Mouse (Mus musculus) urinary bladder, postnatal 4 days (tissue): Measurements from ENCODE around the gene Sec24c.

Experiments
- DNase-seq, 2 experiments: peaks; one replicate each; pipeline ENCODE4 v3.0.0; 2021 to 2022; ENCODE audit warnings: low spot score in 2 of 2

Gene Sec24c

DNA sequence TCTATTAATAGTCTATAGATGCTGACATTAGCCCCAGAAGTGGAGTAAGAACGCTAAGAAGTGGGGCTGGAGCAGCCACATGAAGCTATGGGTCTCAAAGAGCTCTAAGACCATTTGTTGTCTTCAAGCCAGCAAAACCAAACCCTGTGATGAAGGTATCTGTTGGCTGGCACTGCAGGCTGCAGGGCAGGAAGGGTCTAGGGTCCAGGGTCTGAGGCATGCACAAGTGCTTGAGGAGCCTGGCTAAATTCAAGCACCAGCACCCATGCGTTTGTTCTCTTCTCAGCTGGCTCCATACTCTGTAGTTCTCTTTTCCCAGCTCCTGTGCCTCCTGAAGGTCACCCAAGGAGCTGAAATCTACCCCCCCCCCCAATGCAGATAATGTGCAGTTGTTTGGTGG is 60.9 kb downstream of the Sec24c start:
- no peak for DNase-seq

DNA sequence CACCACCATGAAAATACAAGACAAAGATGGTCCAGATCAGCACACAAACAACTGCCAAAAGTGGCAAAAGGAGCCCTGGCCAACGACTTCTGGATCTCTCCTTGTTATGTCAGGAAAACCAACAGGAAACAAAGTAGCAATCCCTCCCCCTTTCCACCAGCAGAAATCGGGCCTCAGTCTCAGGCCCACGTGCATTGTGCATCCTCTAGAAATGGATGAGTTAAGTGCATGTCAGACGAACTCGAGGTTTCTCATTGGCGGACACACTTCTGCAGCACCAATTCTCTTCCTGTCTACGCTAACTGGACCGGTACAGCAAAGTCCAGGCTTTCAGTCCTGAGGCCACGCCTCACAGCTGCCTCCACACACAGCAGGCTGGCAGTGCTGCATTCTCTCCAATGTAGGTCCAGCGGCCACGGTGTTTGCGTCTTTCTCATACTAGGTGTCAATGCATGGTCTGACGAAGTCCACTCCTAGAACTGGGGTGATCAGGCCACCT is 61.8 kb downstream of the Sec24c start:
- DNase-seq, result no peak

DNA sequence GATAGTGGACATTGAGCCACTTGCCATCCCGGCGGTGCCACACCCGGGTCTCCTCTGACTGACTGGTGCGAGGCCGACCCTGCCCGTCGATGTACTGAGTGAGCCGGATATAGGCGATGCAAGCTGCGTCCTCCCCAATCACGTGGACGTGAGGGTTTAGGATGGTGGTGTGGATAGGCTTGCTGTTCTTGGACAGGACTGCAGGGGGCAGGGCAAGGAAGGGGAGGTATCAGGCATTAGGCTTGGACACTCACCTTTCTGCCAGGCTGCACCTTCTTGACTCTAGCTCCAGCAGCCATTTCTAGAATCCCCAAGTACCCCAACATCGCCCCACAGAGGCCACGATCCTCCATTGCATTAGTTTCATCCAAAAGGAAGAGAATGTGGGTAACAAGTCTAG is 63.2 kb downstream of the Sec24c start:
- peak; percentile 52 to 68 for DNase-seq

DNA sequence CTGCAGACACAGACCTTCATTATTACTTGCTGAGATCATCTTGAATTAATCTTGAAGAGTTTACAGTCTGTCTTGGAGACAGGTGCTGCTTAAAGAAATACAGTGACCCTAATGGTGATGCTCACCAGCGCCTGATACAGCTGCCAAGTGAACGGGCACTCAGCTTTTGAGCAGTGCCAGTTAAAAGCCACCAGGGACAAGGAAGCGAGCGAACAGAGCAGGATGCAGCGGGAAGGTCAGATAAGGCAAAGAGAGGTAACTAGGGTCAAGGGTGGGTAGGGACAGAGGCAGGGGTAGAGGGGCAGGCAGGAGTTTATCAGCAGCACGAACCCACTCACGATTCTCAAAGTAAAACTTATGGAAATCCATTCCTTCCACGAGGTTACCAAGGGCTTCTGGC is 64.4 kb downstream of the Sec24c start:
- no peak for DNase-seq

DNA sequence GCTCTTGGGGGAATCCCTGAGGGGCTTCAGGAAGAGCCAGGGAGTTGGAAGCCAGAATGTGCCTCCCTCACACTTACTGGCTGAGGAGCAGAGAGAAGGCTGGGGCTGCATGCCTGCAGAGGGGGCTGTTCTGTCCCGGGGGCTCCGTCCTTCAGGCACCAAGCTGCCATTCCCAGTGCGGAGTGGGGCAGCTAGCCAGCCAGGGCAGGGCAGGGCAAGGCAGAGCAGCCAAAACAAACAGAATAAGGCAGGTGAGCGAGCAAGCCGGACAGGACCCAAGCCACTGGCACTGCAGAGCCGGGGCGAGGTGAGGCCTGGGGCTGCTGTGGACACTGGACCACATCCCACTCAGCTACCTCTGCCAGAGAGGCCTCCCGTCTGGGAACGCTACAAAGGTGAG is 67.2 kb downstream of the Sec24c start:
- DNase-seq, result no peak

DNA sequence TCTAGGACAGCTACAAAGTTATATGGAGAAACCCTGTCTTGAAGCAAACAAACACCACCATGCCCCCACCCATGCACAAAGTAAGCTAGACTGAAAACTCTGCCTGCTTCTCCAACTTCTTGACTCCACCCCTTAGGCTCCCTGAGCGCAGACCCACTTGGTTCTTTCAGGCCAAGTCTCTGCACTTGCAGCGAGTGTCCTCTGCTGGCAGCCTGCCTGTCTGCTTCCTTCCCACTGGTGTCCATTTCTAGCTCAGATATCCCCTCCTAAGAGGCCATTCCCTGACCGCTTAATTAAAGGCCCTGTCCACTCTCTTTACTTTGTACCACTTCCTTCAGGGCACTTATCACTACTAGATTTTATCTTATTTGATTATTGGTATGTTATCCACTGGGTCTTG is 69.5 kb downstream of the Sec24c start:
- no peak for DNase-seq
